Mouse (Mus musculus) lung, postnatal 0 days (tissue): ENCODE measurements at regions not wholly inside any gene's neighbourhood (a gene's known extent, or its start where the extent isn't known, plus 50 kb on each side); places are given as distances from the start of the nearest gene placed in this dataset.

Experiments
- CTCF ChIP-seq: IDR thresholded peaks from 2 replicates; pipeline ENCODE4 v1.5.1; 2016; ENCODE audit warnings: antibody characterized with exemption, mild to moderate bottlenecking
- EP300 ChIP-seq: IDR thresholded peaks from 2 replicates; pipeline ENCODE4 v1.6.1; 2016; ENCODE audit warnings: antibody characterized with exemption, mild to moderate bottlenecking, control low read depth

GRCm38 (mm10) chr2:107151878-107152277 is 92.4 kb upstream of the Fshb start:
- TF ChIP-seq CTCF (no peak), EP300 (no peak)
